Mouse (Mus musculus): ENCODE measurements around the gene Dhx35.

The Dhx35 gene

DNA sequence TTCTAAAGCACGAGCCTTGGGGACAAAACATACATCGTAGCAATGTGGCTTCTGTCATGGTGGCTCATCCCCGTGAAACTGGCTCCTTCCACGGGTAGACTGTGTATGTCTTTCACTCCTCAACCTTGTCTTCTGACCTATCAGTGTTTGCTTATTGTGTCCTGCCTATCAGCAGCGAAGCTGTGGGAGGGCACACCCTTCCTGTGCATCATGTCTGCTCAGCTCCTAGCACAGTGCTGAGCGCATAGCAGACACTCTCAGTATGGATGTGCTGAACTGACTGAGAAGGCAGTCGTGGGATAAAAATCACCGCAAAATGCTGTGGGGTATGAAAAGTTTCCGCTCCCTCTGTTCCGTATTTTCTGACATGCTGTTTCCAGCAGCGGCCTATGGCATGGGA lies 94.6 kb downstream of the Dhx35 start:
- in situ Hi-C loops (cut with MboI, MseI), result no loop called here

DNA sequence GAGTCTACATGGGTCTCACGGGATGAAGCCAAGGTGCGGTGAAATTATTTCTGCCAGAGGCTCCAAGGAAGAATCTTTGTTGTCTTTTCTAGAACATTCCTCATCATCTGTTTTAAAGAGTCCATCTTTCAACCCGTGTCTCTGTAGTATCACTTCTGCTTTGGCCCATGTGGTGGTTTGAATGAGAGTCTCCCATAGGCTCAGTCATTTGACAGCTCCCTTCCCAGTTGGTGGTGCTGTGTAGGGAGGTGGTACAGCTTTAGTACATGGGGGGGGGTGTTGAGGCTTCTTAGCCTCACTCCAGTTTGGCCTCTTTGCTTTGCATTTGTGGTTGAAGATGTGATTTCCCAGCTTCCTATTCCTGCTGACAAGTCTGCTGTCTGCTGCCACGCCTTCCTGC lies 96.7 kb downstream of the Dhx35 start:
- in situ Hi-C loops (cut with MboI, MseI), result no loop called here

DNA sequence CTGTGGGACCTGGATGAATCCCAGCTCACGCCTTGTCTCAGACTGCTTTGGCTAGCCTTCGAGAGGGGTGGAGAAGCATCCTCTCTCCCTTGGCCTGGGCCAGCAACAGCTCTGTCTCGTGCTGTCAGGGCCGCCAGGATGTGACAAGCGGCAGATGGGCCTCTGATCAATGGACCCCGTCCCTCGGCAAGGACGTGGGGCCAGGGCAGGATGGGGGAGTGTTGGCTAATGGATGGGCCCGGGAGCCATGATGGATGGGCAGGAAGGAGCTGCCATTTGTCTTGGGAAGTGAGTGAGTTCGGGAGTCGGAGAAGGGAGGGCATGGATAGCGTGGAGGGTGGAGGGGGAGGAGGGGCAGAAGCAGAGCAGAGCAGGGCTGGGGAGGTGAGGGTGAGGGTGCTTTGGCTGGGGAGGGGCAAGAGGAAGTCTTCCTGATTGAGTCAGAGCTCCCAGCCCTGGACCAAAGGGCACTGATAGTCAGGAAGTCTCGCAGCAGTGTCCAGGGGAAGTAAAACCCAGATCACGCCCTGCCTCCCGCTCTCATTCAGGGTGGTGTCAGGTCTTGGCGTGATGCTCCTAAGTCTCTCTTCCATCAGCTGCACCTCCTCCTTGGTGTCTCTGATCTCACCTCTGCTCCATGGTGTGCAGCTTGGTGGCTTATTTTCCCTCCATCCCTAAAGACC lies 98.7 kb downstream of the Dhx35 start:
- in situ Hi-C loops (cut with MboI, MseI), result no loop called here

DNA sequence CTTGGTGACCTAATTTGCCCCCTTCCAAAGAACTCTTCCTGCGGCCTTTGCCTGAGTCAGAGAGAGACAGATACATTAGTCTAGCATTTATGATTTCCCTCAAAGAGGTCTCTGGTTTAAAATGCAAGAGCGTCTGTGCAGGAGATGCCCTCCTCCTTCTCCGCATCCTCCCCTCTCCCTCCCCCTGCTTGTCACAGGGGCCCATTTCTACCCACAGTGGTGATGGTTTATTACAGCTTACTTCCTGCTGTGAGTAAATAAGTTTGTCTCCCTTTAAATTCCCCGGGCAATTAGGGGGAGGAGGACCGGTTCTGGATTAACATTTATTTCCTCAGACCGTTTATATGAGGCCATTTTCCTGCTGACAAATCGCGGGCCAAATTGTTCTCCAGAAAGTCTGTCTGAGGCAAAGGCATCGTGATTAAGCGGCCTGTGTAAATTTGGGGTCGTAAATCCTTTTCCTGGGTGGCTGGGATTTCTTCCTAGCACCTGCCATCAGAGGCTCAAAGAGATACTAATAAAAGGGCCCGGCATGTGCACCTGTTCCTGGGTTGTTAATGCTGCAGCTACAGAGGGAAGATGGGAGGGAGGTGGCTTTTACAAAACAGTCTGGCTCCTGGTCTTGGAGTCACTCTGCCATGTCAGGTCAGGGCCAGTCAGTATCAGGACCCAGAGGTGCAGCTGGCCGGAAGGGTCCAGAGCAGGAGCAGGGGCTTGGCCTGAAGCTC lies 104.0 kb downstream of the Dhx35 start:
- in situ Hi-C loops (cut with MboI, MseI), result no loop called here

All from T-helper 1 cell (primary cell).